Mouse (Mus musculus) kidney, adult 2 months (tissue): Measurements from ENCODE around the gene Spag5.

Experiments
- CTCF ChIP-seq: fragments of 200-500 bp; conservative IDR thresholded peaks from 2 replicates; pipeline ENCODE4 v1.5.1; 2011; ENCODE audit warnings: low read depth, mild to moderate bottlenecking, control low read depth, low read length, moderate library complexity, mixed read lengths; ENCODE audit not compliant: insufficient read depth, insufficient read length
- POLR2A ChIP-seq: fragments of 200-500 bp; IDR thresholded peaks from one replicate; pipeline ENCODE4 v1.6.1; 2011; ENCODE audit warnings: low read depth, low read length, control low read depth

DNA sequence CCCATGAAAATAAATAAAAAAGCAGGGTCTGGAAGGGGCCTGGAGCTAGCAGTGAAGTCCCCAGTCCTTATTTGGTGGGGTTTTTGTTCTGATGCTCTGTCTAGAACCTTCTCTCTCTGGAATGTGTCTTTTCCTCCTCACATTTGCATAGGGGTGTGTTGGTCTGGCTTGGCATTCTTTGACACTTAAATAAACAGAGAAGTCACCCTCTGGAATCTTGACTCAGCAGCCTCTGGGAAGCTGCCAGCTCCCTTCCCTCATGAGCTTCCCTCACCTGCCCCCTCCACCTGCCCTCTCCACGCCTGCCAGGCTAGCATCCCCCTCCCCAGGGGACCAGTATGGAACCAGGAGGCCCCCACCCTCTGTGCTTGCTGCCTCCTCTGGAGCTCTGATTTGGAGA lies 69.1 kb downstream of the Spag5 start:
- no peak for TF ChIP-seq CTCF
- TF ChIP-seq POLR2A, result no peak
